Mouse (Mus musculus) gonadal fat pad, adult 2 months (tissue): ENCODE results near the gene Gm7075. TPM values are rescaled to one million over a fixed set of nuclear protein-coding genes. Genes with fewer than 3 reads are reported as not detected.

ENCODE experiments used
- polyA plus RNA-seq: library from polyadenylated mRNA; depleted of rRNA; stranded (reverse); fragments of >200 nt; gene quantifications from 2 replicates; pipeline ENCODE4 v1.2.3, GENCODE M21; 2012; rRNA removed

The Gm7075 gene
- polyA plus RNA-seq, 1 experiment: not detected

Other genes starting within 250 kb of the Gm7075 start
- 0.09 and 0.23 TPM in 2 replicates for gene Mypn, start 217.8 kb downstream of the Gm7075 start, polyA plus RNA-seq
- gene Herc4, start 178.0 kb downstream of the Gm7075 start, polyA plus RNA-seq: 15.4 and 17.6 TPM in 2 replicates
- 3.8 and 4.1 TPM in 2 replicates for gene Sirt1, start 40.1 kb downstream of the Gm7075 start, polyA plus RNA-seq
- gene Dnajc12, start 39.3 kb downstream of the Gm7075 start, polyA plus RNA-seq: 2.3 and 2.8 TPM in 2 replicates
- gene Ctnna3, start 8.3 kb upstream of the Gm7075 start, polyA plus RNA-seq: 0.32 and 0.50 TPM in 2 replicates